Mouse (Mus musculus): ENCODE results near the gene Ndufb8.

Ndufb8 gene

GRCm38 (mm10) chr19:44535376-44535775, 19.9 kb downstream of the Ndufb8 start:
- in situ Hi-C loops (cut with MboI, MseI), result no loop called here

GRCm38 (mm10) chr19:44530018-44530417, 25.2 kb downstream of the Ndufb8 start:
- in situ Hi-C loops (cut with MboI, MseI), result no loop called here

GRCm38 (mm10) chr19:44525551-44526205, 29.6 kb downstream of the Ndufb8 start:
- in situ Hi-C loops (cut with MboI, MseI), result loop anchor here (5.0 kb wide), 1 partner anchor 48 kb away; no protein-coding TSS in a partner anchor

GRCm38 (mm10) chr19:44519152-44519551, 36.1 kb downstream of the Ndufb8 start:
- in situ Hi-C loops (cut with MboI, MseI), result no loop called here

GRCm38 (mm10) chr19:44517996-44518768, 37.1 kb downstream of the Ndufb8 start:
- in situ Hi-C loops (cut with MboI, MseI), result no loop called here

- in situ Hi-C loops (cut with MboI, MseI), result no loop called here
These were observed 39.5 kb downstream of the Ndufb8 start for GRCm38 (mm10) chr19:44515769-44516168.

- in situ Hi-C loops (cut with MboI, MseI), result no loop called here
These were observed 40.5 kb downstream of the Ndufb8 start for GRCm38 (mm10) chr19:44514521-44515451.

- in situ Hi-C loops (cut with MboI, MseI), result no loop called here
These were observed 41.2 kb downstream of the Ndufb8 start for GRCm38 (mm10) chr19:44513921-44514482.

- in situ Hi-C loops (cut with MboI, MseI), result no loop called here
These were observed 42.0 kb downstream of the Ndufb8 start for GRCm38 (mm10) chr19:44513054-44513833.

GRCm38 (mm10) chr19:44512601-44513000, 42.6 kb downstream of the Ndufb8 start:
- in situ Hi-C loops (cut with MboI, MseI), result no loop called here

- in situ Hi-C loops (cut with MboI, MseI), result no loop called here
These were observed 43.6 kb downstream of the Ndufb8 start for GRCm38 (mm10) chr19:44511451-44512231.

- in situ Hi-C loops (cut with MboI, MseI), result no loop called here
These were observed 44.6 kb downstream of the Ndufb8 start for GRCm38 (mm10) chr19:44510534-44511175.

GRCm38 (mm10) chr19:44502741-44503140, 52.5 kb downstream of the Ndufb8 start:
- in situ Hi-C loops (cut with MboI, MseI), result no loop called here

GRCm38 (mm10) chr19:44501925-44502324, 53.3 kb downstream of the Ndufb8 start:
- in situ Hi-C loops (cut with MboI, MseI), result no loop called here

- in situ Hi-C loops (cut with MboI, MseI), result no loop called here
These were observed 55.0 kb downstream of the Ndufb8 start for GRCm38 (mm10) chr19:44500240-44500639.

GRCm38 (mm10) chr19:44498936-44499335, 56.3 kb downstream of the Ndufb8 start:
- in situ Hi-C loops (cut with MboI, MseI), result no loop called here
